Mouse (Mus musculus) embryonic fibroblast, embryonic 13.5 days (primary cell): ENCODE data around the gene Maml3.

ENCODE experiments used
- CTCF ChIP-seq: IDR thresholded peaks from 2 replicates; pipeline ENCODE4 v1.5.1; 2011; ENCODE audit warnings: mild to moderate bottlenecking, control low read depth, low read length, moderate library complexity, borderline replicate concordance; ENCODE audit not compliant: insufficient read depth
- POLR2A ChIP-seq: IDR thresholded peaks from 2 replicates; pipeline ENCODE4 v1.6.1; 2011; ENCODE audit warnings: low read depth, mild to moderate bottlenecking, control low read depth, low read length, moderate library complexity

DNA sequence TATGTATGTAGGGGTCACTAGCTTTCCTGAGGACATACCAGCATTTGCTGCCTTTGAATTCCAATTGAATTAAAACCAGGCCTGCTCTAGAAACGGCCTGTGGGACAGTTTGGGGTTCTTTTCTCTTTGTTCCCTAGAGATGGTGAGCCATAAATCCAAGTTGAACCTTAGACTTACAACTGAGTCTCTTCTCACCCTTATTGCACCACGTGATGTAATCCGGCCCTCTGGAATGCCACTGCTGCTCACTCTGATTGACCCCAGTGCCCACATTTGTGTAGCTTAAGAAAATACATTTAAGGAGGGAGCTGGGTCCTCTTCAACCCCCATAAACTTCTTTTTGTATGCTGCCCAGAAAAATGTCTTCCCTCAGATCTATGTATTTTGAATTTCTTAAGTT lies 387.4 kb downstream of the Maml3 start:
- TF ChIP-seq CTCF (no peak), POLR2A (no peak)
